ENCODE assay signal across 13 mouse cellular contexts in the genomic region with DNA sequence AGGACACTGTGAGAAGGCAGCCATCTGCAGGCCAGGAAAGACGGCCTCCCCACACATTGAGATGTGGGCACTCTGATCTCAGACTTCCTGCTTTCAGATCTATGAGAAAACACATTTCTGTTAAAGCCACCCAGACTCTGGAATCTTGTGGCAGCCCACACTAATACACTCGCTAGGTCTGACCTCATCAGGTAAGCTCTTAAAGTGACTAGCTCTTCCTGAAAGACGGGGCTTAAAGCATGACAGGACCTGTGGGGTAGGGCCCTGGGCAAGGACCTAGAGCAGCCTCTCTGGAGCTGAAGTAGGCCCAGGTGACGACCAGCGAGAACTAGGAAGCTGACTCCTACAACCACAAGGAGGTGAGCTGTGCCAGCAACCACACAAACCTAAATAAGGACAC.
DNase-seq lines count a peak whose midpoint lies in the region; ATAC-seq lines count a peak whose summit lies in the region.
"Had no signal": no experiment of that assay in that cellular context is flagged by ENCODE, and none has a peak within 500 bp of the region (broad histone marks: within the 10 kb centered on the region; RNA-seq: fewer than 3 reads in every experiment).

No protein-coding gene starts in this region.

- WGBS in heart, embryonic 12.5 days = 64% methylated on average over 5 of the region's 5 CpGs

- H3K4me3 ChIP-seq in heart, embryonic 12.5 days = no peak overlapping the region
- H3K4me3 ChIP-seq: liver, embryonic 15.5 days; midbrain, embryonic 15.5 days; neural tube, embryonic 13.5 days had no signal

- no peak overlapping the region; the same call in 1 of the 2 replicates for H3K9ac ChIP-seq in heart, embryonic 12.5 days
- H3K9ac ChIP-seq: liver, embryonic 15.5 days; midbrain, embryonic 15.5 days; neural tube, embryonic 13.5 days had no signal

- ATAC-seq in common myeloid progenitor, adult 5-6 weeks (replicated peaks; ENCODE audit: low read depth, poor library complexity, severe bottlenecking) = peak; percentile 82
- ATAC-seq in heart, embryonic 12.5 days (ENCODE audit: insufficient number of reproducible peaks, low FRiP score) = no peak
- ATAC-seq: hindbrain, postnatal 0 days; midbrain, embryonic 15.5 days had no signal

- DNase-seq in urinary bladder, adult 18-20 months (ENCODE audit: low spot score in 2 of 2) = peak; percentile 38 to 52
- DNase-seq in urinary bladder, postnatal 25 days (ENCODE audit: low spot score) = no peak
- DNase-seq in lung, postnatal 25 days (ENCODE audit: low spot score) = peak; percentile 22
- DNase-seq in thymus, postnatal 25 days = peak; percentile 16
- DNase-seq in ovary, adult 18-20 months (ENCODE audit: low spot score) = no peak
- DNase-seq in cerebellum, postnatal 25 days = no peak
- DNase-seq: cerebellum, adult 11-12 months had no signal

- no peak overlapping the region for H3K27ac ChIP-seq in heart, embryonic 12.5 days (ENCODE audit: poor library complexity, severe bottlenecking)
- H3K27ac ChIP-seq: hindbrain, postnatal 0 days; liver, embryonic 15.5 days; midbrain, embryonic 15.5 days; neural tube, embryonic 13.5 days had no signal

- peaks cover 7% of the 10 kb centered on the region for H3K36me3 ChIP-seq in heart, embryonic 12.5 days
- H3K36me3 ChIP-seq: midbrain, embryonic 15.5 days; neural tube, embryonic 13.5 days had no signal

- no peaks in the 10 kb centered on the region; the same call in 1 of the 2 replicates for H3K9me3 ChIP-seq in heart, embryonic 12.5 days (replicated peaks)
- H3K9me3 ChIP-seq: liver, embryonic 15.5 days; midbrain, embryonic 15.5 days; neural tube, embryonic 13.5 days had no signal

- H3K4me2 ChIP-seq in heart, embryonic 12.5 days = no peak overlapping the region
- H3K4me2 ChIP-seq: liver, embryonic 15.5 days; midbrain, embryonic 15.5 days; neural tube, embryonic 13.5 days had no signal

- peaks cover 25% of the 10 kb centered on the region for H3K4me1 ChIP-seq in heart, embryonic 12.5 days (replicated peaks)
- H3K4me1 ChIP-seq: liver, embryonic 15.5 days; midbrain, embryonic 15.5 days; neural tube, embryonic 13.5 days had no signal

- H3K27me3 ChIP-seq in heart, embryonic 12.5 days (replicated peaks) = no peaks in the 10 kb centered on the region
- H3K27me3 ChIP-seq: liver, embryonic 15.5 days; midbrain, embryonic 15.5 days; neural tube, embryonic 13.5 days had no signal

Comparison
In these comparisons a context has a peak if more than half of its experiments do, and no peak if none do; other contexts are left out.
1. DNase-seq: peak in urinary bladder, adult 18-20 months (2 of 2), lung, postnatal 25 days (single experiment) and thymus, postnatal 25 days (single experiment); none in urinary bladder, postnatal 25 days (single experiment), ovary, adult 18-20 months (single experiment) and cerebellum, postnatal 25 days (0 of 2).